Mouse (Mus musculus) midbrain, embryonic 12.5 days (tissue): ENCODE data around the gene Miox. TPM values are rescaled to one million over a fixed set of nuclear protein-coding genes. Genes with fewer than 3 reads are reported as not detected.
A peak's percentile ranks its signal among the peaks of the same experiment; 100 is the strongest.

ENCODE experiments used
- ATAC-seq: fragments of 200-750 bp; cut with Nextera tagmentation; 2 replicates; pipeline ENCODE4 v1.8.0; 2017; ENCODE audit warnings: low read depth, moderate TSS enrichment, moderate library complexity; ENCODE audit not compliant: low FRiP score
- H3K27ac ChIP-seq: fragments of 300-500 bp; sonication (generic); replicated peaks from 2 replicates; pipeline ENCODE4 v1.5.1; 2016; ENCODE audit warnings: mild to moderate bottlenecking
- H3K27me3 ChIP-seq: fragments of 300-500 bp; sonication (generic); 2 replicates; pipeline ENCODE4 v1.6.1; 2016; ENCODE audit warnings: mild to moderate bottlenecking
- H3K36me3 ChIP-seq: fragments of 300-500 bp; sonication (generic); 2 replicates; pipeline ENCODE4 v1.6.1; 2016
- H3K4me1 ChIP-seq: fragments of 300-500 bp; sonication (generic); 2 replicates; pipeline ENCODE4 v1.6.1; 2016
- H3K4me2 ChIP-seq: fragments of 300-500 bp; sonication (generic); replicated peaks from 2 replicates; pipeline ENCODE4 v1.6.1; 2016; ENCODE audit warnings: mild to moderate bottlenecking, moderate library complexity
- H3K4me3 ChIP-seq: fragments of 300-500 bp; sonication (generic); 2 replicates; pipeline ENCODE4 v1.5.1; 2016; ENCODE audit warnings: mild to moderate bottlenecking
- H3K9ac ChIP-seq: fragments of 300-500 bp; sonication (generic); replicated peaks from 2 replicates; pipeline ENCODE4 v1.6.1; 2016; ENCODE audit warnings: mild to moderate bottlenecking, moderate library complexity
- H3K9me3 ChIP-seq: fragments of 300-500 bp; sonication (generic); 2 replicates; pipeline ENCODE4 v1.6.1; 2016; ENCODE audit warnings: mild to moderate bottlenecking
- WGBS: fragments of 180-500 bp; shearing (Covaris S2); methylation state at CpG from one replicate; pipeline ENCODE4 v1.1.7; 2016; 5-methylcytosine and 5-hydroxymethylcytosine counted together
- polyA plus RNA-seq: library from polyadenylated mRNA; unstranded; fragments of >200 nt; fragmentation: Nextera tagmentation; extraction: Ambion mirVana; gene quantifications from 2 replicates; pipeline ENCODE4 v1.2.1, GENCODE M21; 2016

Miox gene
- polyA plus RNA-seq, 1 experiment from 2014 or later, result not detected

DNA sequence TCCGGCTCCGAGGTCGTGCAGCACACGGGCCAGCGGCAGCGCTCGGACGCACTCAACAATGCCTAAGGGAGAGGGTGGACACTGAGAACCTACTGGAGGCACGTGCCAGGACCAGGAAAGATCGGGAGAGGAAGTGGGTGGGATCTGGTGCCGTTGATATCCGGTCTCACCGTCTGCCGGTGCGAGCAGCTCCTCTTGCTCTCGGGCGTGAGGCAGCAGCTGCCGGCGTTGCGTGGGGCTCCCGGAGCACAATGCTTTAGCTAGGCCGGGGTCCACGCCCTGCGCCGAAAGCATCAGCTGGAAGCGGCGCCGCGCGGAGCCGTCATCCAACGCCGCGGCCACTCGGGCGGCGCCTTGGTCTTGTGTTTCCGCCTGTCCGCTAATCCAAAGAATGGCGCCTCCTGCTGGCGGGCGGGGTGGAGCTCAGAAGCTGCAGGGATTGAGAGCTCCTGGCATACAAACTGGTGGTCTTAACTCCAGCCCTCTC lies 39.6 kb downstream of the Miox start, which contains the start of gene Sco2:
Gene Sco2, minus strand, starts transcription at position 85 of the 487 bp plus-strand sequence.
- Histone ChIP-seq H3K27me3 (peaks cover 40% of the 10 kb centered on the region), H3K9ac (peak within 1 kb of the TSS; percentile 73), H3K27ac (peak within 1 kb of the TSS; percentile 90), H3K4me2 (peak within 1 kb of the TSS; percentile 79), H3K36me3 (peaks cover 38% of the 10 kb centered on the region), H3K4me3 (peak within 1 kb of the TSS; percentile 73), H3K4me1 (peaks cover 23% of the 10 kb centered on the region), H3K9me3 (no peaks in the 10 kb centered on the region)
- WGBS, result under 1% methylated on average over 42 of the region's 42 CpGs
- ATAC-seq, result peak; percentile 80

DNA sequence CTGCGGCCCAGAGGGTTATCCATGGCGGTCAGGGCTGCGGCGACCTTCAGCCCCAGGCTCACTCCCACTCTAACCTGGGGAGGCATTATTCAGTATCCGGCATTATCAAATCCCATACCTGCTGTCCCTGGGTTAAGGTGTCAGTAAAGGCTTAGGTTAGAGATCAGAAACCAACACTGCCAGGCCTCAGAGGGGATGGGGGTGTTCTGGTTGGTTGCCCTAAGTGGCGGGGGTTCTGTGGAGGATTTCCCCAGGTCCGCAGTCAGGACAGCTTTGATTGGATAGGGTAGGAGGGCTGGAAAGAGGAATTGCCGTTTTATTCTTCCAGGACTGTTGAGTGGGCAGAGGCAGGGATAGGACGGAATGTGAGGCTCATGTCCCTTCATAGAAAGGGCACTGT lies 40.1 kb downstream of the Miox start:
- Histone ChIP-seq H3K36me3 (peaks cover 33% of the 10 kb centered on the region), H3K27me3 (peaks cover 45% of the 10 kb centered on the region), H3K9ac (peak overlapping the region; percentile 73), H3K27ac (peak overlapping the region; percentile 90), H3K9me3 (no peaks in the 10 kb centered on the region), H3K4me3 (peak overlapping the region; percentile 73), H3K4me1 (peaks cover 28% of the 10 kb centered on the region), H3K4me2 (peak overlapping the region; percentile 79)
- ATAC-seq, result no peak; the same call in 1 of the 2 replicates
- 54% methylated on average over 9 of the region's 9 CpGs for WGBS

DNA sequence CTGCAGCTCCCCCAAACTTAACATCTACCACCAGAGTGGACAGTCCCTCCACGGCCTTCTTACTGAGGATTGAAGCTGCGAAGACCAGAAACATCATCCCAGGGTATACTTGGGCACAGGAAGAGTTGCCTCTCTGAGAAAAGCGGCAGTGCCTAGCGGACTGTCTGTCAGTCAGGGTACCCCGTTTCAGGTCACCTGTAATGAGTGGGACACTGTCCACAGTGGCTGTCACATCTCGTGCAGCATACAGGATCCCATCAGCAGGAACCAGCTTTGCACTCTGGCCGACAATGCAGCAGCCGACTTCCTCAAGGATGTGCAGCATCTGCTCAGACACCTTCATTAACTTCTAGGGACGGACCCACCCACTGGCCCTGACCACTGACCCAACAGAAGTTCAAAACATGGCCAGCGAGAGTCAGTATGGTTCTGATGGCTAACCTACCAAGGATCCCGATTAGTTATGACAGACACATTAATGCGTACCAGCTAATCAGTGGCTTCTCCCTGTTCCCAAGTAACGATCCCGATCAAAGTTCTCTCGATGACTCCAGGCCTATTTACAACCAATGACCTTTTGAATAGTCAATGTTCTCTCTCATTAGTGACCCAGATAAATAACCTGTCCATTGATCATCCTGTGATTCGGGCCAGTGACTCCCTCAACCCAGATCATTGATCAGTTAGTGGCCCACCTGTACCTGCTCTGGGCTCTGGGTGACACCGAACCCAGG lies 40.8 kb downstream of the Miox start:
- no peak for ATAC-seq
- H3K4me2 ChIP-seq, result no peak overlapping the region
- H3K27me3 ChIP-seq, result peaks cover 49% of the 10 kb centered on the region
- H3K9ac ChIP-seq, result peak overlapping the region; percentile 73
- no peak overlapping the region for H3K27ac ChIP-seq
- H3K4me3 ChIP-seq, result 0 out of 2 replicates have a peak overlapping the region, but pooled peaks have one; percentile 73
- no peaks in the 10 kb centered on the region for H3K9me3 ChIP-seq
- H3K4me1 ChIP-seq, result peaks cover 30% of the 10 kb centered on the region
- 91% methylated on average over 17 of the region's 17 CpGs for WGBS
- peaks cover 27% of the 10 kb centered on the region for H3K36me3 ChIP-seq

DNA sequence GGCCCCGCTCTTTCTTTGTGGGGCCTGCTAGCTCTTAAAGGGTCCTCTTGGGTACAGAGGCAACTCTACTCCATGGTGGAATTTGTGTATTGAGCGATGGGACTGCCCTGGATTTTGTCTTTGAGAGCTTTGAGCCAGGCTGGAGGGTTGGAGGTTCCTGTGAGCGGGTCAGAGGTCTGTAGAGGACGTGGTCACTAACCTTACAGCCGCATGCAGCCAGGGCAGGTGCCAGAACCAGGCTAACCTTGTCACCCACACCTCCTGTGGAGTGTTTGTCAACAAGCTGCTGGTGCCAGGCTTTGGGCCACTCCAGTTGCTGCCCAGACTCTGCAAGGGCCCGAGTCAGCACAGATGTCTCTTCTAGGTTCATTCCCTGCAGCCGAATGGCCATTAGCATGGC lies 41.8 kb downstream of the Miox start:
- H3K4me1 ChIP-seq, result peaks cover 30% of the 10 kb centered on the region
- H3K36me3 ChIP-seq, result peaks cover 16% of the 10 kb centered on the region
- no peak overlapping the region for H3K4me3 ChIP-seq
- WGBS, result 84% methylated on average over 7 of the region's 7 CpGs
- no peak overlapping the region for H3K4me2 ChIP-seq
- no peaks in the 10 kb centered on the region for H3K9me3 ChIP-seq
- H3K9ac ChIP-seq, result no peak overlapping the region
- H3K27me3 ChIP-seq, result peaks cover 56% of the 10 kb centered on the region
- no peak overlapping the region for H3K27ac ChIP-seq
- ATAC-seq, result no peak

DNA sequence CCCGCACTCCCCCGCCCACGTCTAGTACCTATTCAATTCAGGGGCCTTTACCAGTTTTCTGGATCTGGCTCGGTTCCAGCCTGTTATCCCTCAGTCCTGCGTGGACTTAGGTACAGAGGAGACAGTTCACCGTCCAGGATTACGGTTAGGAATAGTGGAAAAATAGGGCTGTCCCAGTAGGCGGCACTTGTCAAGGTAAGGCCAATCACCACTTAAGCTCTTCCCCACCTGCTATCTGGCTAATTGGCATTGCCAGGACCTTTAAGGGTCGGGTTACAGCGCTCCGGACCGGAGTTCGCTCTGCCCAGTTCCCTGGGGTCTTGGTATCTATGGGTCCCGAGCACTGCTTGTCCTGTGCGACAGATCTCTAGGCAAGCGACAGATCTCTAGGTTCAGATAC lies 42.8 kb downstream of the Miox start, which contains the start of gene Tymp:
Gene Tymp, minus strand, starts transcription at position 83 of the 400 bp plus-strand sequence.
- peaks cover 58% of the 10 kb centered on the region for H3K27me3 ChIP-seq
- H3K4me2 ChIP-seq, result no peak within 1 kb of the TSS
- peaks cover 7% of the 10 kb centered on the region for H3K36me3 ChIP-seq
- WGBS, result 24% methylated on average over 16 of the region's 16 CpGs
- ATAC-seq, result no peak
- H3K9ac ChIP-seq, result no peak within 1 kb of the TSS
- H3K4me1 ChIP-seq, result peaks cover 30% of the 10 kb centered on the region
- H3K27ac ChIP-seq, result no peak within 1 kb of the TSS
- H3K9me3 ChIP-seq, result no peaks in the 10 kb centered on the region
- H3K4me3 ChIP-seq, result no peak within 1 kb of the TSS

DNA sequence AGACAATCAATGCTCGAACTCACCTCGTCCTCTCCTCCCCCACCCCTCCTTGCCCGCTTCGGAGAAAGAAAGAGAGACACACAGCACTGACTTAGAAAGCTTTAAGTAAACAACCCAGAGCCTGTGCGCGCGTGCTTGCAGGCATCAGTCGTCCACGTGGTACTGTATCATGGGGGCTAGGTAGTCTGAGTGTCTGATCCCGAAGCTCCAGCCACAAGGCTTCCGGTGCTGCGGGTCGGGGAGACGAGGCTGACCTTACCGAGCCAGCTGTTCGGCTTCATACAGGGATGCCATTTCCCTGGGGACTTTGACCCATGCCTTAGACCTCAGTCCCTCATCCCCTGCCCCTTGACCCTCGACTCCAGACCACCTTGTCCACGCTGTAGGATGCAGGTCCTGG lies 43.2 kb downstream of the Miox start:
- no peak overlapping the region for H3K4me3 ChIP-seq
- no peak overlapping the region for H3K27ac ChIP-seq
- no peaks in the 10 kb centered on the region for H3K9me3 ChIP-seq
- ATAC-seq, result no peak
- H3K9ac ChIP-seq, result no peak overlapping the region
- no peak overlapping the region for H3K4me2 ChIP-seq
- 4% methylated on average over 18 of the region's 18 CpGs for whole genome bisulfite sequencing
- H3K27me3 ChIP-seq, result peaks cover 58% of the 10 kb centered on the region
- H3K4me1 ChIP-seq, result peaks cover 30% of the 10 kb centered on the region
- H3K36me3 ChIP-seq, result peaks cover 3% of the 10 kb centered on the region

DNA sequence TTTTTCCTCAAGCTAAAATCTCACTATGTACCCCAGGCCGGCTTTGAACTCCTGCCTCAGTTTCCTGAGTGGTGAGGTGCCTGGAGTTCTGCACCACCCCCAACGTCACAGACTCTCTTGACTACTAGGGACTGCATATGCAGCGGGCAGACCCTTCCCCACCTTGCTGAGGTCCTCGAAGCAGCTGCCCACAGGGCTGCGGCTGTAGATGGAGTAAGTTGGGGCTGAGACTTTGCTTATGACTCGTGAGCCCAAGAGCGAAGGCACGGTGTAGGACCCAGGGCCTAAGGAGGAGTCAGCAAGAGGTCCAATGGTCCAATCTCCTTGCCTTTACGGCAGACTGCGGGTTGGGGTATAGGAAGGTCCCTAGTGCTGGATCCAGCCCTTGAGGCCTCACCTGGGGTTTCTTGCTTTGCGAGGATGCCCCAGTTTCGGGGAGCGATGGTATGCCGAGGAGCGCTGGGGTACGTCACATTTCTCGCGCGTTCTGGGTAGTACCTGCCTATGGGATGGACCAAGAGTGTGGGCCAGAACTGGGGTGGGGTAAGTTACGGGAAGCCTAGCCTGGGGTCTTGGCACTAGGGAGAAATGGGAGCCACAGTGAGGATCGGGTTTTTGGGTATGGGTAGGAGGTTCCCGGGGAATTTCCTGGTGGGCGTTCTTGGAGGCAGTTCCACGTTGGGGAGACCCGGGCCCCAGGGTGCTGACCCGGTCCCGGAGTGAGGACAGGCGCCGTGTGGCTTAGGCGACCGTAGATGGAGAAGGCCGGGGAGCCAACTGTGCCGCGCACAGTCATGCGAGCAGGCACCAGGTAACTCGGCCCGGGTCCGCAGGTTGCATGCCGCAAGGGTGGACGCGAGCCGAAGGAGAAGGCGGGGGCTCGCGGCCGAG lies 44.0 kb downstream of the Miox start:
- WGBS, result 12% methylated on average over 46 of the region's 46 CpGs
- Histone ChIP-seq H3K36me3 (no peaks in the 10 kb centered on the region), H3K9me3 (no peaks in the 10 kb centered on the region), H3K27me3 (peaks cover 58% of the 10 kb centered on the region), H3K4me3 (peak overlapping the region; percentile 39), H3K9ac (peak overlapping the region; percentile 52; the same call in 1 of the 2 replicates), H3K27ac (no peak overlapping the region), H3K4me1 (peaks cover 22% of the 10 kb centered on the region), H3K4me2 (peak overlapping the region; percentile 63)
- ATAC-seq, result no peak

DNA sequence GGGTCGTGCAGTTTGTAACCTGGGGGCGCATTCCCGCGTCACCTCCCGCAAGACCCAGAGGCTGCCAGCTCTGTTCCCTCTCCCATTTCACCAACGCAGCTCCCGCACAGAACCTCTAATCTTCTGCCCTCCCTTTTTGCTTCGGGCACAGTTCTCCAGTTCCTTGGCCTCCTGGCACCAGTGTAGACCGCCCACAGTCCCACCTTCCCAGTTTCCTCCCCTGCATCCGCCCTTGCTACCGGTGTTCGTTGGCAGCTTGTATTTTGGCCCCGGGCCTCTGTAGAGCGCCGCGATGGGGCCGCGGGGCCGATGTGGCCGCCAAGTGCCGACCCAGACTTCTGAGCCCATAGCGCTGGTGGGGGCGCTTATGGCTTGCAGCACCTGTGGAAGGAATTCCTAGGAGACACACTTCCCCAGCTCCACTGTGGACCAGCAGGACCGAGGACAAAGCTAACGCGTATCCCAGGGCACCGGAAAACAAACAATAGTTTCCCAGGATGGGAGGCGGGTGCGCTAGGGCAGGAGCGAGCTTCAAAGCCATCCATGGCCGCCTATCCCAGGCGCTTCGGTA lies 44.7 kb downstream of the Miox start, which contains the start of gene Odf3b:
Gene Odf3b, minus strand, starts transcription at position 452 of the 571 bp plus-strand sequence.
- ATAC-seq, result no peak
- Histone ChIP-seq H3K9ac (peak within 1 kb of the TSS; percentile 52; the same call in 1 of the 2 replicates), H3K4me3 (peak within 1 kb of the TSS; percentile 39), H3K36me3 (no peaks in the 10 kb centered on the region), H3K27me3 (peaks cover 58% of the 10 kb centered on the region), H3K27ac (no peak within 1 kb of the TSS), H3K9me3 (no peaks in the 10 kb centered on the region), H3K4me1 (peaks cover 20% of the 10 kb centered on the region), H3K4me2 (peak within 1 kb of the TSS; percentile 63)
- WGBS, result under 1% methylated on average over 33 of the region's 33 CpGs

DNA sequence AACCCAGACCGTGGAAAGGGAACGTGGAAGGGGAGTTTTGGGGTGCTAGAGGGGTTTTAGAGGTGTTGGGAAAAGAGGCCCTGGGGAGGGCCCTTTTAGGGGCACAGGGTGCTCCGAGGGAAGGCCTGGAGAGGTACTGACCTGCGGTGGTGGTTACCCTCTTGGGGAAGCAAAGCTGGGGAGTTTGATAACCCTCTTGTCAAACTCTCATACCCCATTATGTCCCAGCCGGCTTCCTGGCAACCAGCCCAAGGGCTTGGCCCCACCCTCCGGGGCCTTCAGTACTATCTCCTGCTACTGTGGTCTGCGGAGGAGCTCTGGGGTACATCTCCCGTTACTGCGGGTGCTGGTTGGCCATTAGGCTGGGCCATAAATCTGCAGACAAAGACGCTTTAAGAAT lies 45.2 kb downstream of the Miox start:
- no peak overlapping the region for H3K9ac ChIP-seq

DNA sequence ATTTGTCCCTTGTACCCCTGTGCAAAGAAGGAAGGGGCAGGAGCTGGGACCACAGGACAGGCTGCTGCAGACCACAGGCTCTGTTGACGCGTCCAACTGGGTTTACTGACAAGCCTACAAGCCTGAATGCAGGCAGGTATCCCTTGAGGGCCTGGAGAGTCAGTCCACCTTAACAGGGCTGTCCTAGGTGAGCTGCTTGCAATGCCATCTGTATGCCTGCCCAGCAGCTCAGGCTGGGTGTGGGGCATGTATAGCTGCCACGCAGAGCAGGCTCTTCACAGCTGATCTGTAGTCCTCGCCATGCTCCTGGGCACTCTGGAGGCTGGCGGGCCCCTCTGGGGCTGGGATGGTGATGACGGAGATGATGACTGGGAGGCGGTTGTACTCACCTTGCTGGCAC lies 50.4 kb downstream of the Miox start, which contains the start of gene Klhdc7b:
Gene Klhdc7b, plus strand, starts transcription at position 301 of the 400 bp plus-strand sequence.
- H3K36me3 ChIP-seq, result no peaks in the 10 kb centered on the region

More for the DNA sequence above, 45.2 kb downstream of the Miox start:
- Histone ChIP-seq H3K27me3 (peaks cover 58% of the 10 kb centered on the region), H3K27ac (no peak overlapping the region), H3K9me3 (no peaks in the 10 kb centered on the region), H3K4me2 (peak overlapping the region; percentile 63), H3K4me1 (peaks cover 15% of the 10 kb centered on the region), H3K36me3 (no peaks in the 10 kb centered on the region), H3K4me3 (peak overlapping the region; percentile 39)
- ATAC-seq, result no peak
- WGBS, result 11% methylated on average over 10 of the region's 10 CpGs

More for the DNA sequence above, 50.4 kb downstream of the Miox start, which contains the start of gene Klhdc7b:
- Histone ChIP-seq H3K9ac (no peak within 1 kb of the TSS), H3K4me2 (no peak within 1 kb of the TSS), H3K27ac (no peak within 1 kb of the TSS), H3K4me1 (no peaks in the 10 kb centered on the region), H3K27me3 (peaks cover 16% of the 10 kb centered on the region), H3K9me3 (no peaks in the 10 kb centered on the region), H3K4me3 (no peak within 1 kb of the TSS)
- no peak for ATAC-seq
- WGBS, result 91% methylated on average over 7 of the region's 7 CpGs
